Mouse (Mus musculus) lung, embryonic 16.5 days (tissue): ENCODE data around the gene Gcnt2. TPM values are rescaled to one million over a fixed set of nuclear protein-coding genes. Genes with fewer than 3 reads are reported as not detected.
A peak's percentile ranks its signal among the peaks of the same experiment; 100 is the strongest.

Experiments used
- ATAC-seq: fragments of 200-750 bp; cut with Nextera tagmentation; 2 replicates; pipeline ENCODE4 v1.8.0; 2017; ENCODE audit warnings: low read depth, mild to moderate bottlenecking, moderate library complexity
- H3K27ac ChIP-seq: fragments of 300-500 bp; sonication (generic); 2 replicates; pipeline ENCODE4 v1.5.1; 2014; ENCODE audit warnings: mild to moderate bottlenecking, control low read depth, low read length
- H3K27me3 ChIP-seq: fragments of 300-500 bp; sonication (generic); 2 replicates; pipeline ENCODE4 v1.6.1; 2014; ENCODE audit warnings: low read depth, low read length, mixed read lengths; ENCODE audit not compliant: control insufficient read depth, insufficient read depth
- H3K36me3 ChIP-seq: fragments of 300-500 bp; sonication (generic); 2 replicates; pipeline ENCODE4 v1.6.1; 2014; ENCODE audit warnings: low read length; ENCODE audit not compliant: control insufficient read depth, insufficient read depth
- H3K4me1 ChIP-seq: fragments of 300-500 bp; sonication (generic); replicated peaks from 2 replicates; pipeline ENCODE4 v1.6.1; 2014; ENCODE audit warnings: low read length, mixed read lengths; ENCODE audit not compliant: control insufficient read depth, insufficient read depth
- H3K4me2 ChIP-seq: fragments of 300-500 bp; sonication (generic); 2 replicates; pipeline ENCODE4 v1.6.1; 2014; ENCODE audit warnings: low read depth, low read length, control low read depth
- H3K4me3 ChIP-seq: fragments of 300-500 bp; sonication (generic); 2 replicates; pipeline ENCODE4 v1.5.1; 2014; ENCODE audit warnings: mild to moderate bottlenecking, low read length, control low read depth
- H3K9ac ChIP-seq: fragments of 300-500 bp; sonication (generic); 2 replicates; pipeline ENCODE4 v1.6.1; 2014; ENCODE audit warnings: low read length, control low read depth
- H3K9me3 ChIP-seq: fragments of 300-500 bp; sonication (generic); 2 replicates; pipeline ENCODE4 v1.6.1; 2016; ENCODE audit warnings: low read length; ENCODE audit not compliant: control insufficient read depth
- WGBS: fragments of 180-500 bp; shearing (Covaris S2); extraction: QIAGEN DNeasy Blood & Tissue Kit; methylation state at CpG from one replicate; pipeline ENCODE4 v1.1.7; 2014; 5-methylcytosine and 5-hydroxymethylcytosine counted together
- polyA plus RNA-seq: library from polyadenylated mRNA; unstranded; fragments of >200 nt; fragmentation: Nextera tagmentation; extraction: Ambion mirVana; gene quantifications from 2 replicates; pipeline ENCODE4 v1.2.1, GENCODE M21; 2015

Gcnt2 gene
- polyA plus RNA-seq, 1 experiment from 2014 or later: 4.5 TPM

DNA sequence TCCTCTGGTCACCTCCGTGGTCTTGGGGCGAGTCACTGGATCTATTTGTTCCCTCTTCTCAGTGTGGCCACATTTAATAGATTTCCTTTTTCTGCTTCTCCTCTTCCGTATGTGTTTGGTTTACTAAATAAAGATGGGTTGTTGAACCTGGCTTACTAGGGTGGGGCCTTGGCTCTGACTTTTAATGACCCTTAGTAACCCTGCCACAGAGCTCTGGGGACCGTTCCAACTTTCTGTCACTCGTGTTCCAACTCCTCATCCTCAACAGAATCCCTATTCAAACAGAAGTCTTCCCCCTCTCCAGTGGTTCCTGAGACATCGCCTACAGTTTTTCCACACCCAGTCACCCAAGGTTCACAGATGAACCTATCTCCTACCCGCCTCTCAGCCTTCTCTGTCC, 96.2 kb downstream of the Gcnt2 start:
- Histone ChIP-seq H3K4me3 (no peak overlapping the region), H3K4me1 (no peaks in the 10 kb centered on the region), H3K27ac (no peak overlapping the region), H3K9ac (no peak overlapping the region), H3K36me3 (no peaks in the 10 kb centered on the region), H3K9me3 (no peaks in the 10 kb centered on the region), H3K4me2 (no peak overlapping the region), H3K27me3 (no peaks in the 10 kb centered on the region)
- 65% methylated on average over 7 of the region's 7 CpGs for WGBS
- ATAC-seq: no peak; the same call in 1 of the 2 replicates

DNA sequence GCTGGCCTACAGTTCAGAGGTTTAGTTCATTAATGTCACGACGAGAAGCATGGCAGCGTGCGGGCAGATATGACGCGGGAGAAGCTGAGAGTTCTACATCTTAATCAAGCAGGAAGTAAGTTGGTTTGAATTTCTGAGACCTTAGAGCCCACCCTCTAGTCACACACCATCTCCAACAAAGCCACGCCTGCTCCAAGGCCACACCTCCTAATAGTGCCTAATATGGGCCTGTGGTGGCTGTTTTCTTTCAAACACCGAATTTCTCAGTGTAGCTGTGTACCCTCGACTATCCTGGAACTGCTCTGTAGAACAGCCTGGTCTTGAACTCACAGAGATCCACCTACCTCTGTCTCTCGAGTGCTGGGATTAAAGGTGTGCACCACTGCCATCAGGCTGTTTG, 108.1 kb downstream of the Gcnt2 start:
- Histone ChIP-seq H3K27ac (no peak overlapping the region), H3K27me3 (no peaks in the 10 kb centered on the region), H3K4me1 (no peaks in the 10 kb centered on the region), H3K9ac (no peak overlapping the region), H3K9me3 (no peaks in the 10 kb centered on the region), H3K4me3 (no peak overlapping the region), H3K36me3 (no peaks in the 10 kb centered on the region), H3K4me2 (no peak overlapping the region)
- no peak for ATAC-seq
- WGBS: 90% methylated on average over 10 of the region's 10 CpGs

DNA sequence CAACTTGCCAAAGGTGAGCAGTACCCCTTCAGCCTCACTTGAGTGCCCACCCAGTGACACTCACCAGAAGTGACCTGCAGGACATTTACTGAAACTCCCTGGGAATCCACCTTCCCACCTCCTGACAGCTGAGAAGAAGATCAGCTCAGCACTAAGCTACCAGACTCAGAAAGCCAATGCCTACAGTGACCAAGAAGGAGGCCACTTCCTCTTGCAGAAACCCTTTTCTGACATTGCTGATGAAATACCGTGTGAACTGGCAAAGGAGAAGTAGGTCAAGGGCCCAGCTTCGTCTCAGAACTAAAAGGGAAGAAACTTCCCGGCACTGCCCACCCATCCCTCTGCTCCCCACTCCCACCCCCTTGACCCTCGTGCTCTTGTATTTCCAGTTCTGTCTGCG, 109.0 kb downstream of the Gcnt2 start:
- Histone ChIP-seq H3K27ac (no peak overlapping the region), H3K9ac (no peak overlapping the region), H3K36me3 (no peaks in the 10 kb centered on the region), H3K4me3 (no peak overlapping the region), H3K4me1 (no peaks in the 10 kb centered on the region), H3K27me3 (no peaks in the 10 kb centered on the region), H3K4me2 (no peak overlapping the region), H3K9me3 (no peaks in the 10 kb centered on the region)
- ATAC-seq: no peak
- WGBS: 47% methylated on average over 5 of the region's 5 CpGs

DNA sequence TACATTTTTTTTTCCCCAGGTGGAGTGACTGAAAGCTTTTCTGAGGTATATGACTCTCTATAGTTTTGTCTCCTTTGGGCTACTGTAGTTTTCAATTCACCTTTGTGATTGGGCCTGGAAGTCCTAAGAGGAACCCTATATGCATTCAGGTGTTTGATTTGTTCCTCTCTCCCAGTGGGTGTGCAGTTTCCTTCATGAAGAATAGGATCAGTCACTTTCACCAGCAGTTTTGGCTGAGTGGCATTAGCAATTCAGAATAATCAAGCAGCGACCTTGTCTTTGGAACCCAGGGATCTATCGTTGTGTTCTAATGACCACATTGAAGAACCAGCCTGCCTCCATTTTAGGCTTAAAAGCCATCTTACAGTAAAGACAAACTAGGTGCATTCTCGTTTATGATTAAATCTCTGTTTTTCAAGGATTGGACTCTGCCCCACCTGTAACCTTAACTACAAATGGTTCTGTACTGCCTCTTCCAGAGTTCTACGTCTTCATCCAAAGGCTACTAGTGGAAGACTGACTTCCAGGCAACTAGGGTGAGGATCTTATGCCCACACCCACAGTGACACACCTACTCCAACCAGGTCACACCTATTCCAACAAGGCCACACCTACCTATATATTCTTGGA, 110.3 kb downstream of the Gcnt2 start:
- 85% methylated on average over 4 of the region's 4 CpGs for WGBS
- no peak for ATAC-seq

DNA sequence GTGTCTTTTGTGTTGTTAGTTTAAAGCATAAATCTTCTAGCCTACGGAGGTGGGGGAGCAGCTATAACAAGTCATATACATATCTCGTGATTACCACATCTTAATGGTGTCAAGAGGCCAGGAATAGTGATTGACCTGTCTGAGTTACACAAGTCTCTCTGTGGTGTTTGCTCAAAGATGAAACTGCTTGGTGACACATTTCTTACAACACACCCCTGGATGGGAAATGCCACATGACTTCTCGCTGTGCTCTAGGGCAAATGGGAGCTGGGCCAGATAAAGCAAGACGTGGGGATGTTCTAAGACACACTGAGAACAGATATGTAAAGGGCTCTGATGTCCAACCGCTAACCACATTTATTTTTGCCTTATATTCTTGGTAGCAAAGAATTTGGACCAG, 111.7 kb downstream of the Gcnt2 start:
- no peak overlapping the region for H3K27ac ChIP-seq
- no peaks in the 10 kb centered on the region for H3K9me3 ChIP-seq
- no peak for ATAC-seq
- H3K4me1 ChIP-seq: no peaks in the 10 kb centered on the region
- no peak overlapping the region for H3K9ac ChIP-seq
- H3K4me3 ChIP-seq: no peak overlapping the region
- no peaks in the 10 kb centered on the region for H3K27me3 ChIP-seq
- no peaks in the 10 kb centered on the region for H3K36me3 ChIP-seq
- H3K4me2 ChIP-seq: no peak overlapping the region
- WGBS: 69% methylated on average over 5 of the region's 5 CpGs

More for the DNA sequence above, 110.3 kb downstream of the Gcnt2 start:
- no peak overlapping the region for H3K9ac ChIP-seq
- no peak overlapping the region for H3K4me3 ChIP-seq
- H3K27me3 ChIP-seq: no peaks in the 10 kb centered on the region
- H3K4me1 ChIP-seq: no peaks in the 10 kb centered on the region
- H3K9me3 ChIP-seq: no peaks in the 10 kb centered on the region
- no peak overlapping the region for H3K27ac ChIP-seq
- no peaks in the 10 kb centered on the region for H3K36me3 ChIP-seq
- H3K4me2 ChIP-seq: no peak overlapping the region

DNA sequence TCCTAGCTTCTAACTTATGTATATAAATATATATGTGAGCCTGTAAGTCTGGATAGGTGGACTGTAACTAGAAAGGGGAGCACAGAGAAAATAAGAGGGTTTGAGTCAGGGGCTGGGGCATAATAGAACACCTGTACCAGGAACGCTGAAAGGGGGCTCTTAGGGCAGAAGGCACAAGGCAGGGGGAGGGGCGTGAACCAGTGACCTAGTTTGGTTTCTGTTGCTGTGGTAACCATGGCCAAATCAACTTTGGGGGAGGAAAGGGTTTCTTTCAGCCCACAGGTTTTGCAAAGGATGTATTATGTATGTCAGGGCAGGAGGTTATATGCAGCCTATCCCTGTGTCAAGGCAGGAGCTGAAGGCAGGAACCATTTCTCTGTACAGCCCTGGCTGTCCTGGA, 112.3 kb downstream of the Gcnt2 start:
- no peak for ATAC-seq

DNA sequence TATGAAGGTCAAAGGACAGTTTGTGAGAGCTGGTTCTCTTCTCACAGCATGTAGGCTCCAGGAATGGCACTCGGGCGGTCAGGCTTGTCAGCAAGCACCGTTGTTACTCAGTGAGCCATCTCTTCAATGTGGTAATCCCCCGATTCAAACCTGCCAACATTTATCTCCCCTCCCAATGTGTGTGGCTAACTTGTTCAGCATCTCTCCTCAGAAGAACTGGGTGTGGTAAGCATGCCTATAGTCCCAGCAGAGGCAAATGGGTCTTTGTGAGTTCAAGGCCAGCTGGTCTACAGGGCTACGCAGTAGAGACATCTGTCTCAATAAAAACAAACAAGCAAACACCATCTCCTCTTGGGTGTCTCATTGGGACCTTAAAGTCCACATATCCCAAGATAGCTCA, 113.4 kb downstream of the Gcnt2 start:
- no peak overlapping the region for H3K27ac ChIP-seq
- H3K4me3 ChIP-seq: no peak overlapping the region
- H3K9ac ChIP-seq: no peak overlapping the region
- no peak for ATAC-seq
- H3K4me2 ChIP-seq: no peak overlapping the region
- whole genome bisulfite sequencing: 85% methylated on average over 5 of the region's 5 CpGs
- H3K27me3 ChIP-seq: no peaks in the 10 kb centered on the region
- no peaks in the 10 kb centered on the region for H3K4me1 ChIP-seq
- H3K9me3 ChIP-seq: no peaks in the 10 kb centered on the region
- H3K36me3 ChIP-seq: no peaks in the 10 kb centered on the region

More for the DNA sequence above, 112.3 kb downstream of the Gcnt2 start:
- Histone ChIP-seq H3K4me3 (no peak overlapping the region), H3K36me3 (no peaks in the 10 kb centered on the region), H3K9ac (no peak overlapping the region), H3K4me2 (no peak overlapping the region), H3K9me3 (no peaks in the 10 kb centered on the region), H3K27ac (no peak overlapping the region), H3K27me3 (no peaks in the 10 kb centered on the region), H3K4me1 (no peaks in the 10 kb centered on the region)
- WGBS: 84% methylated on average over 2 of the region's 2 CpGs

DNA sequence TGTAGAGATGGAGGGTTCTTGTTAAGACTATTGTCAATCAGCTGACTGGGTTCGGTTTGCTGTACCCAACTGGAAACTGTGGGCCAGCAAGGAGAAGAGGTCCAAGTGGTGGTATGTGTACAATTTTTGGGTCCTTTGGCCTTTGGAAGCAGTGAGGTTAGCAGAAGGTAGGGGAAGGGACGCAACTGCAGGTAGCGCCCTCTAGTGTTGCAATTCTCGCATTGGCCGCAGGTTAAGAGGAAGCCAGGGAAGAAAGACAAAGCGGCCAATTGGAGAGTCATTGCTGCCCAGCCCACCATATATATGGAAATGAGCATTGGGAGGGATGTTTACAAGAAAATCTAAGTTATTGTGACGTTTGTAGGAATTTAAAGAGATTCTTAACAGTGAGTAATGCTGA, 118.1 kb downstream of the Gcnt2 start:
- H3K4me3 ChIP-seq: no peak overlapping the region
- no peak overlapping the region for H3K27ac ChIP-seq
- 0 out of 2 replicates have a peak, but pooled peaks cover 3% of the 10 kb centered on the region for H3K4me1 ChIP-seq
- WGBS: 24% methylated on average over 7 of the region's 7 CpGs
- no peaks in the 10 kb centered on the region for H3K36me3 ChIP-seq
- H3K9me3 ChIP-seq: no peaks in the 10 kb centered on the region
- no peaks in the 10 kb centered on the region for H3K27me3 ChIP-seq
- H3K9ac ChIP-seq: no peak overlapping the region
- no peak for ATAC-seq
- H3K4me2 ChIP-seq: no peak overlapping the region

DNA sequence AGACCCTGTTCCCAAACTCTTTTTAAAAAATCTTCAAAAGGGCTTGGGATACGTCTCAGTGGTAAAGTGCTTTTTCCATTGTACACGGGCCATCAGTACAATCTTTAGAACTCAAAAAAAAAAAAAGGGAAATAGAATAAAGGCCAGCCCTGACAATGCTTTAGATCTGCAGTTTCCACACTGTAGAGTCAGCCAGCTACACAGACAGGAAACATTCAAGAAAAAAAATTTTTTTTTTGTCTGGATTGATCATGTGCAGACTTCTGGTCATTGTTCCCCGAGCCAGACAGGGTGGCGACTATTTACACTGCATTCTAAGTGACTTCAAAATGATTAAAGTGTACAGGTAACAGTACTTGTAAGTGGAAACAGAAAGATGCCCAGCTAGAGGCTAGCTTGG, 119.1 kb downstream of the Gcnt2 start:
- H3K27ac ChIP-seq: no peak overlapping the region
- no peaks in the 10 kb centered on the region for H3K9me3 ChIP-seq
- H3K4me3 ChIP-seq: no peak overlapping the region
- 52% methylated on average over 4 of the region's 4 CpGs for WGBS
- 0 out of 2 replicates have a peak, but pooled peaks cover 3% of the 10 kb centered on the region for H3K4me1 ChIP-seq
- peak; percentile 34; the same call in 1 of the 2 replicates for ATAC-seq
- H3K27me3 ChIP-seq: no peaks in the 10 kb centered on the region
- H3K4me2 ChIP-seq: no peak overlapping the region
- H3K9ac ChIP-seq: no peak overlapping the region
- no peaks in the 10 kb centered on the region for H3K36me3 ChIP-seq

DNA sequence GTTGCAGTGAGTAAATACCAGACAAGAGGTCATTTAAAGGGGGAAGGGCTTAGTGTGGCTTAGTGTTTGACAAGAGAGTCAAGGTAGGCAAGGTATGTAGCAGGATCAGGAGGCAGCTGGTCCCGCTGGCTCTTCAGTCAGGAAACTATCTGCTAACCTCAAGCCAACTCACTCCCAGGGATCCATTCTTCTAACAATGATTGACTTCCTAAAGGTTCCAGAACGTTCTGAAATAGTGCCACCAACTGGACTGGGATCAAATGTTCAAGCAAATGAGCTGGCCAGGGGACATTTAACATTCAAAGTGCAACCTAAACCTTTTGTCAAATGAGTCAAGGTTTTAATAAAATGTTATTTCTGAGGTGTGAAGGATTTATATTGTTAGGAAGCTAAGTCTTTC, 119.8 kb downstream of the Gcnt2 start:
- peak overlapping the region; percentile 31; the same call in 1 of the 2 replicates for H3K27ac ChIP-seq
- H3K9ac ChIP-seq: no peak overlapping the region
- WGBS: 32% methylated on average over 2 of the region's 2 CpGs
- no peak for ATAC-seq
- no peak overlapping the region for H3K4me3 ChIP-seq
- no peaks in the 10 kb centered on the region for H3K27me3 ChIP-seq
- no peaks in the 10 kb centered on the region for H3K9me3 ChIP-seq
- H3K36me3 ChIP-seq: no peaks in the 10 kb centered on the region
- H3K4me1 ChIP-seq: 0 out of 2 replicates have a peak, but pooled peaks cover 3% of the 10 kb centered on the region
- H3K4me2 ChIP-seq: no peak overlapping the region
